Mouse (Mus musculus): Measurements from ENCODE around the gene Cltc. TPM values are rescaled to one million over a fixed set of nuclear protein-coding genes. Genes with fewer than 3 reads are reported as not detected.
A peak's percentile ranks its signal among the peaks of the same experiment; 100 is the strongest.

Cltc gene
- polyA plus RNA-seq, 1 experiment, result 86.1 TPM

GRCm38 (mm10) chr11:86759226-86759625 is 1.9 kb upstream of the Cltc start:
- TF ChIP-seq CEBPB (IDR thresholded peaks at IDR 0.05; ENCODE audit: insufficient read depth, poor library complexity, severe bottlenecking), result no peak
- TF ChIP-seq POLR2A (IDR thresholded peaks at IDR 0.05; ENCODE audit: insufficient read length, low read depth), result no peak
- TF ChIP-seq TCF3 (IDR thresholded peaks at IDR 0.05; ENCODE audit: insufficient read length, low read depth), result no peak
- TF ChIP-seq REST (IDR thresholded peaks at IDR 0.05; ENCODE audit: insufficient read depth, insufficient read length), result no peak
- TF ChIP-seq MYOG (IDR thresholded peaks at IDR 0.05; ENCODE audit: control insufficient read depth in 1 of 3, insufficient read depth in 1 of 3, insufficient read length in 2 of 3, low read depth in 2 of 3), result no peak
- TF ChIP-seq MAX (IDR thresholded peaks at IDR 0.05; ENCODE audit: low read depth), result no peak
- TF ChIP-seq E2F4 (IDR thresholded peaks at IDR 0.05; ENCODE audit: insufficient read depth), result no peak
- no peak for TF ChIP-seq SRF (IDR thresholded peaks at IDR 0.05; ENCODE audit: control insufficient read depth, insufficient read length, low read depth)
- TF ChIP-seq POLR2AphosphoS2 (IDR thresholded peaks at IDR 0.05; ENCODE audit: insufficient read length, low read depth), result no peak
- TF ChIP-seq MYOD1 (IDR thresholded peaks at IDR 0.05; ENCODE audit: control insufficient read depth in 1 of 3, insufficient read length in 2 of 3, low read depth in 2 of 3), result no peak
- no peak for TF ChIP-seq TCF12 (IDR thresholded peaks at IDR 0.05; ENCODE audit: insufficient read depth, poor library complexity, severe bottlenecking)
- TF ChIP-seq USF1 (IDR thresholded peaks at IDR 0.05; ENCODE audit: low read depth), result no peak
- Histone ChIP-seq H3K4me3 (no peak overlapping the region), H3ac (ENCODE audit: control insufficient read depth, insufficient read length) (no peak overlapping the region), H3K79me2 (ENCODE audit: control insufficient read depth, insufficient read depth) (peaks cover 30% of the 10 kb centered on the region), H3K27me3 (ENCODE audit: control insufficient read depth, insufficient read depth, insufficient read length) (no peaks in the 10 kb centered on the region), H3K36me3 (ENCODE audit: control insufficient read depth, insufficient read depth) (no peaks in the 10 kb centered on the region), H3K4me2 (ENCODE audit: low read depth) (peak overlapping the region; percentile 90)

GRCm38 (mm10) chr11:86758559-86758958 is 1.2 kb upstream of the Cltc start:
- no peaks in the 10 kb centered on the region for H3K27me3 ChIP-seq (ENCODE audit: control insufficient read depth, insufficient read depth, insufficient read length)
- peak overlapping the region; percentile 90 for H3K4me2 ChIP-seq (ENCODE audit: low read depth)
- peak overlapping the region; percentile 67 for H3ac ChIP-seq (ENCODE audit: control insufficient read depth, insufficient read length)
- TF ChIP-seq POLR2AphosphoS2 (IDR thresholded peaks at IDR 0.05; ENCODE audit: insufficient read length, low read depth), result no peak
- no peak for TF ChIP-seq TCF12 (IDR thresholded peaks at IDR 0.05; ENCODE audit: insufficient read depth, poor library complexity, severe bottlenecking)
- no peak for TF ChIP-seq REST (IDR thresholded peaks at IDR 0.05; ENCODE audit: insufficient read depth, insufficient read length)
- TF ChIP-seq SRF (IDR thresholded peaks at IDR 0.05; ENCODE audit: control insufficient read depth, insufficient read length, low read depth), result no peak
- no peak for TF ChIP-seq MAX (IDR thresholded peaks at IDR 0.05; ENCODE audit: low read depth)
- no peak for TF ChIP-seq USF1 (IDR thresholded peaks at IDR 0.05; ENCODE audit: low read depth)
- no peak for TF ChIP-seq E2F4 (IDR thresholded peaks at IDR 0.05; ENCODE audit: insufficient read depth)
- no peak for TF ChIP-seq CEBPB (IDR thresholded peaks at IDR 0.05; ENCODE audit: insufficient read depth, poor library complexity, severe bottlenecking)
- TF ChIP-seq MYOD1 (IDR thresholded peaks at IDR 0.05; ENCODE audit: control insufficient read depth in 1 of 3, insufficient read length in 2 of 3, low read depth in 2 of 3), result no peak
- no peak for TF ChIP-seq POLR2A (IDR thresholded peaks at IDR 0.05; ENCODE audit: insufficient read length, low read depth)
- TF ChIP-seq TCF3 (IDR thresholded peaks at IDR 0.05; ENCODE audit: insufficient read length, low read depth), result no peak
- no peak for TF ChIP-seq MYOG (IDR thresholded peaks at IDR 0.05; ENCODE audit: control insufficient read depth in 1 of 3, insufficient read depth in 1 of 3, insufficient read length in 2 of 3, low read depth in 2 of 3)
- peak overlapping the region; percentile 99 for H3K4me3 ChIP-seq
- H3K79me2 ChIP-seq (ENCODE audit: control insufficient read depth, insufficient read depth), result peaks cover 37% of the 10 kb centered on the region
- no peaks in the 10 kb centered on the region for H3K36me3 ChIP-seq (ENCODE audit: control insufficient read depth, insufficient read depth)

GRCm38 (mm10) chr11:86757142-86757479 is 254 bp downstream of the Cltc start:
- H3K4me2 ChIP-seq (ENCODE audit: low read depth), result no peak overlapping the region
- H3K4me3 ChIP-seq, result peak overlapping the region; percentile 99
- peak overlapping the region; percentile 67 for H3ac ChIP-seq (ENCODE audit: control insufficient read depth, insufficient read length)
- H3K27me3 ChIP-seq (ENCODE audit: control insufficient read depth, insufficient read depth, insufficient read length), result no peaks in the 10 kb centered on the region
- TF ChIP-seq MAX (IDR thresholded peaks at IDR 0.05; ENCODE audit: low read depth) (no peak), USF1 (IDR thresholded peaks at IDR 0.05; ENCODE audit: low read depth) (no peak), POLR2A (IDR thresholded peaks at IDR 0.05; ENCODE audit: insufficient read length, low read depth) (no peak), REST (IDR thresholded peaks at IDR 0.05; ENCODE audit: insufficient read depth, insufficient read length) (no peak)
- no peaks in the 10 kb centered on the region for H3K36me3 ChIP-seq (ENCODE audit: control insufficient read depth, insufficient read depth)
- peaks cover 51% of the 10 kb centered on the region for H3K79me2 ChIP-seq (ENCODE audit: control insufficient read depth, insufficient read depth)

- Histone ChIP-seq H3K27me3 (ENCODE audit: control insufficient read depth, insufficient read depth, insufficient read length) (no peaks in the 10 kb centered on the region), H3K4me2 (ENCODE audit: low read depth) (peak overlapping the region; percentile 82), H3K36me3 (ENCODE audit: control insufficient read depth, insufficient read depth) (no peaks in the 10 kb centered on the region), H3K4me3 (peak overlapping the region; percentile 99), H3K79me2 (ENCODE audit: control insufficient read depth, insufficient read depth) (peaks cover 58% of the 10 kb centered on the region), H3ac (ENCODE audit: control insufficient read depth, insufficient read length) (peak overlapping the region; percentile 67)
- TF ChIP-seq TCF12 (IDR thresholded peaks at IDR 0.05; ENCODE audit: insufficient read depth, poor library complexity, severe bottlenecking) (no peak), MAX (IDR thresholded peaks at IDR 0.05; ENCODE audit: low read depth) (no peak), POLR2AphosphoS2 (IDR thresholded peaks at IDR 0.05; ENCODE audit: insufficient read length, low read depth) (no peak), SRF (IDR thresholded peaks at IDR 0.05; ENCODE audit: control insufficient read depth, insufficient read length, low read depth) (no peak), CEBPB (IDR thresholded peaks at IDR 0.05; ENCODE audit: insufficient read depth, poor library complexity, severe bottlenecking) (no peak), MYOD1 (IDR thresholded peaks at IDR 0.05; ENCODE audit: control insufficient read depth in 1 of 3, insufficient read length in 2 of 3, low read depth in 2 of 3) (no peak), REST (IDR thresholded peaks at IDR 0.05; ENCODE audit: insufficient read depth, insufficient read length) (no peak)
Measured at GRCm38 (mm10) chr11:86756156-86757141, 916 bp downstream of the Cltc start.

All from myocyte (in vitro differentiated cells).